Mouse (Mus musculus) right cerebral cortex, adult 18-20 months (tissue): ENCODE measurements around the gene Slc22a20.

Source experiments
- DNase-seq: peaks from one replicate; pipeline ENCODE4 v3.0.0; 2022; ENCODE audit warnings: mixed read lengths

Gene Slc22a20

DNA sequence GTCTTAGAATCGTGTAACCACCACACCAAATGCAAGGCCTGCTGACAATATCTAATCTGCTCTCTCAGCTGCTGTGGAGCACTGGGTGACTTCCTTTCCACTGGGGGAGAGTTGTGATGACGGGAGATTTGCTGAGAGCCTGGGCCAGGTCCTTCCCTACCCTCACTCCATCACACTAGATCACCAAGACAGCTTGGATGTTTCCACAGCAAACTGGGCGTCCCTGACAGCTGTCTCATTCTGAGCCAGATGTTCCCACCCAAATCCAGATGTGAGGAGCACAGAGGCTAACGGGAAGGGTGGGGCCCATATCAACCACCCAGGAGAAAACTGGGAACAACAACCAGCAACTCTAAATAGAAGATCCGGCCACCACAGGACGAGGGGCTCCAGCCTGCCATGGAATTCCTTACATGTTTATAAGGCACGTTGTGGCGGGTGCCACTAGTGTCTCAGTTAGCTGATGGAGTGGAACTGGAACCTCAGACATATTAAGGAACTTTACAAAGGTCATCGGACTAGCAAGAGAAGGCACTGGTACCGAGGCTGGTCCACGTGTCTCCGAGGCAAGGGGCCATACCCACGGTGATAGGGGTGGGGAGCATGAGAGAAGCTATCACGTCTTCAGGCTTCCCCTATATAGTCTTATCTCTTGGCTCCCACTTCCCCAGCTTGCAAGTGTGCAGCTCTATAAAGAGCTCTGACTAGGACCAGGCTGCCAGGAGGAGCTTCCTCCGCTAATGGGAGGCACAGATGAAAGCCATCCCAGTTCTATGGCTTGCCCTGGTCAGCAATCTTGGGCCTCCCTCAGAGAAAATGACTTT lies 63.6 kb downstream of the Slc22a20 start:
- no peak for DNase-seq

DNA sequence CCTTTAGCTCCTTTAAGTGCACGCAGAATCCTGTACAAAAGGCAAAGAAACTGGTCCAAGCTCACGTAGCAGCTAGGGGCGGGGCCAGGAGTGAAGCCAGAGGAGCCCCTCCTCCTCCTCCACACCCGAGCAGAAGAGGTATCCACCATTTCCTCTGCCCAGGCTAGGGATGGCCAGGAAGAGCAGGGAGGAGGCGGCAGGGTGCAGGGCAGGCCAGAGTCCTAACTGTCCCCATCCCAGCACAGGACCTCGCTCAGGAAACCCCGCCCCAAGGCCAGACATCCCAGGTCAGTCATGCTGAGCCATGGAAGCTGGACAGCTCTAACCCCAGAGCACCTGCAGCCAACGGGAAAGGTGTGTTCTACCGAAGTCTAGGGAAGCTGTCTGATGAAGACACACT lies 64.2 kb downstream of the Slc22a20 start:
- no peak for DNase-seq
